Mouse (Mus musculus) liver, postnatal 0 days (tissue): ENCODE data around the gene Gm36079.
"Not testable (repeated sequence)": the region's sequence is repeated elsewhere in the genome, so short reads cannot be mapped to it uniquely, and the experiment has no call there.

ENCODE experiments used
- CTCF ChIP-seq: sonication (generic); IDR thresholded peaks from 2 replicates; pipeline ENCODE4 v1.5.1; 2016; ENCODE audit warnings: antibody characterized with exemption, low read depth
- EP300 ChIP-seq: IDR thresholded peaks from 2 replicates; pipeline ENCODE4 v1.6.1; 2016; ENCODE audit warnings: antibody characterized with exemption, low read depth, mild to moderate bottlenecking

- not testable (repeated sequence) for TF ChIP-seq EP300, CTCF
These were observed at the start of gene Gm36079 for GRCm38 (mm10) chr13:120026911-120027310.
